Mouse (Mus musculus): ENCODE data around the gene Zp3r. TPM values are rescaled to one million over a fixed set of nuclear protein-coding genes. Genes with fewer than 3 reads are reported as not detected.
"Not testable (repeated sequence)": the region's sequence is repeated elsewhere in the genome, so short reads cannot be mapped to it uniquely, and the experiment has no call there.

The Zp3r gene
- total RNA-seq (2017), result not detected in 2 replicates

DNA sequence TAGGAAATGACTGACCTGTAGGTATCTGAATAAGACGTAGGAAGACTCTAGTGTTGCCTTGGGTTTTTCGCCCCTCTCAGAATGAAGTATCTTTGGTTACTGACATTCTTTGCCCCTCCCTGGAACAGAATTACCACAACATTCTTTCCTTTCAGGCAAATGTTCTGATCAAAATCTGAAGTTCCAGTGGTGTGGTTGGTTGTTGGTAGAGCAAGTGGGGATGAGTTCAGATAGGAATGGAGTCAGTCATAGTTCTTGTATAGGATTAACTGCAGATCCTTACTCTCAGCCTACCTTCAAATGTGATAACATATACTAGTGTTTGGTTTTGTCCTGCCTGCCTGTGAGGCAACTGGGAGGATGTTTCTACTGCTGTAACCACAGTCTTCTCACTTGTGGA is at the start of gene Zp3r:
Gene Zp3r, minus strand, starts transcription at position 101 of the 400 bp plus-strand sequence.
- no peak for ATAC-seq (ENCODE audit: extremely low read depth, insufficient number of reproducible peaks, low FRiP score, poor library complexity, severe bottlenecking)

- no peak for ATAC-seq (ENCODE audit: extremely low read depth, insufficient number of reproducible peaks, low FRiP score, poor library complexity, severe bottlenecking)
These were observed 49.1 kb upstream of the Zp3r start for GRCm38 (mm10) chr1:130678551-130678950.

GRCm38 (mm10) chr1:130663576-130663975 is 34.2 kb upstream of the Zp3r start:
- not testable (repeated sequence) for ATAC-seq (ENCODE audit: extremely low read depth, insufficient number of reproducible peaks, low FRiP score, poor library complexity, severe bottlenecking)

GRCm38 (mm10) chr1:130661454-130661853 is 32.0 kb upstream of the Zp3r start, which contains the start of gene C4bp:
Gene C4bp (minus strand): TSS chr1:130661632.
- no peak for ATAC-seq (ENCODE audit: extremely low read depth, insufficient number of reproducible peaks, low FRiP score, poor library complexity, severe bottlenecking)

GRCm38 (mm10) chr1:130659641-130660040 is 30.2 kb upstream of the Zp3r start:
- not testable (repeated sequence) for ATAC-seq (ENCODE audit: extremely low read depth, insufficient number of reproducible peaks, low FRiP score, poor library complexity, severe bottlenecking)

DNA sequence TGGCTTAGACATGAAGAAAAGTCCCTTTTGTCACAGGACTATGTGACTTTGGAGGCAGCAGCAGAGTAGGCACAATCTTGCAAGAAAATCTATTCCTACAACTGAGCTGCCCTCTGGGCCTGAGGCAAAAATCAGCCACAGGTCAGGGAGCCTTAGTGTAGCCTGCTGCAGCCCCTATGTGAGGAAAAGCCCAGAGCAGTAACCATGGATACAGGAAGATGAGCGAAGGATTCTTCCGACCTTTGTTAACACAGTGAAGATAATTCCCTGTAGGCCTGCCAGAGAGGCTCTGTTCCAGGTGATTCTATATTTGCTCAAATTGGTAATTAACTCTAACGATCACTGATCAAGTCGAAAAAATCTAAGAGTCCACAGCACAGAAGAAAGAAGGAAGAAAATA is 14.7 kb upstream of the Zp3r start:
- no peak for ATAC-seq (ENCODE audit: extremely low read depth, insufficient number of reproducible peaks, low FRiP score, poor library complexity, severe bottlenecking)

- ATAC-seq (ENCODE audit: extremely low read depth, insufficient number of reproducible peaks, low FRiP score, poor library complexity, severe bottlenecking), result no peak
These were observed 11.5 kb upstream of the Zp3r start for GRCm38 (mm10) chr1:130640967-130641366.

GRCm38 (mm10) chr1:130633761-130634410 is 4.5 kb upstream of the Zp3r start:
- peak; percentile 91 for ATAC-seq (ENCODE audit: extremely low read depth, insufficient number of reproducible peaks, low FRiP score, poor library complexity, severe bottlenecking)

DNA sequence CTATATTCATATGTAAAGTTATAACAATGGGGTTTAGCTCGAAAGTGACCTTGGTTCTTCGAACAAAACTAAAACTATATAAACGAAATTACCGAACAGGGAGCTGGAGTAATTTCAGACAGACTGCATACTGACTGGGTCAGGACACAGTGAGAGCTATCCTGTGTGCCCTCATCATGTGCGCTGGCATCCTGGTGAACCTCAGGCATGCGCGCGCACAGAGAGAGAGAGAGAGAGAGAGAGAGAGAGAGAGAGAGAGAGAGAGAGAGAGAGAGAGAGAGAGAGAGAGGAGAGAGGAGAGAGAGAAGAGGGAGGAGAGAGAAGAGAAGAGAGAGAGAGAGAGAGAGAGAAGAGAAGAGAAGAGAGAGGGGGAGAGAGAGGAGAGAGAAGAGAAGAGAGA is 3.9 kb upstream of the Zp3r start:
- no peak for ATAC-seq (ENCODE audit: extremely low read depth, insufficient number of reproducible peaks, low FRiP score, poor library complexity, severe bottlenecking)

DNA sequence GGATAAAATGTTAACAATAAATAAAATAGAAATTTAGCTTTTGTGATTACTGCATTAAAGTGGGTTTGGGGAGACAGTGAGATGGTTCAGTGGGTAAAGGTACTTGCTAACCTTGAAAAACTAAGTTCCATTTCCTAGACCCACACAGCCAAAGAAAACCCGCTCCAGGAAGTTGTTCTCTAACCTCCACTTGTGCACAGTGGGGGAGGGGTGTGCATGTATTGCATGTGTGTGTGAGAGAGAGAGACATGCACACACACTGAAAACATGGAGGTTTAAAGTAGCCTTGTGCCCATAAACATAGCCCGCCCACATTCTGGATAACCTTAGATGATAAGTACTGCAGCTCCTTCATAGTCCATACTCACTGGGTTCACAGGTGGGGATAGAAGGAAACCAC is 33.1 kb downstream of the Zp3r start:
- ATAC-seq (ENCODE audit: extremely low read depth, insufficient number of reproducible peaks, low FRiP score, poor library complexity, severe bottlenecking), result no peak

- ATAC-seq (ENCODE audit: extremely low read depth, insufficient number of reproducible peaks, low FRiP score, poor library complexity, severe bottlenecking), result no peak
These were observed 40.8 kb downstream of the Zp3r start for GRCm38 (mm10) chr1:130588659-130589058.

DNA sequence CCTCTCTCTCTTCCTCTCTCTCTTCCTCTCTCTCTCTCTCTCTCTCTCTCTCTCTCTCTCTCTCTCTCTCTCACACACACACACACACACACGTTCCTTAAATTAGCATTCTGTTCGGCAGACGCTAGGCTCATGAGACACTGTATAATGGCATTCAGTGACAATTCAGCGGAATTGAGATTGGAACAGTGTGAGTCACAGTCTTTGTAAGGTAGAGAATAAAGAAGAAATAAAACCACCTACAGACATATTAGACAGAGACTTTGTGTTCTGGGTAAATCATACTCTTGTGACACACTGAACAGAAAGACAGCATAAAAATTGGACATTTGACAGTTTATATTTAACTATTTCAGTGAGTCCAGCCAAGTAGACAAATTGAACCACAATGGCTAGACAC is 53.0 kb downstream of the Zp3r start:
- ATAC-seq (ENCODE audit: extremely low read depth, insufficient number of reproducible peaks, low FRiP score, poor library complexity, severe bottlenecking), result no peak

DNA sequence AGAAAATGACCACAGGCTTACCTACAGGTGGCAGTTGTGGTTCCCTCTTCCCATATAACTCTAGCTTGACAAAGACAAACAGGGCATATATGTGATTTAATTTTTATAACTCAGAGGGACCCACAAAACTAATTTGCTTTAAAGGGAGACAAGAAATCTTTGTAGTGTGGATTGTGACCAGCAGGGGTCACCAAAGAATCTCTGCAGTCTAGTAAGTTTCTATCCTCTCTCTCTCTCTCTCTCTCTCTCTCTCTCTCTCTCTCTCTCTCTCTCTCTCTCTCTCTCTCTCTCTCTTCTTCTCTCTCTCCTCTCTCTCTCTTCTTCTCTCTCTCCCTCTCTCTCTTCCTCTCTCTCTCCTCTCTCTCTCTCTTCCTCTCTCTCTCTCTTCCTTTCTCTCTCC is 53.5 kb downstream of the Zp3r start:
- 0 out of 2 replicates have a peak, but pooled peaks have one; percentile 30 for ATAC-seq (ENCODE audit: extremely low read depth, insufficient number of reproducible peaks, low FRiP score, poor library complexity, severe bottlenecking)

GRCm38 (mm10) chr1:130551407-130552249 is 77.8 kb downstream of the Zp3r start:
- ATAC-seq (ENCODE audit: extremely low read depth, insufficient number of reproducible peaks, low FRiP score, poor library complexity, severe bottlenecking), result peak; percentile 53

DNA sequence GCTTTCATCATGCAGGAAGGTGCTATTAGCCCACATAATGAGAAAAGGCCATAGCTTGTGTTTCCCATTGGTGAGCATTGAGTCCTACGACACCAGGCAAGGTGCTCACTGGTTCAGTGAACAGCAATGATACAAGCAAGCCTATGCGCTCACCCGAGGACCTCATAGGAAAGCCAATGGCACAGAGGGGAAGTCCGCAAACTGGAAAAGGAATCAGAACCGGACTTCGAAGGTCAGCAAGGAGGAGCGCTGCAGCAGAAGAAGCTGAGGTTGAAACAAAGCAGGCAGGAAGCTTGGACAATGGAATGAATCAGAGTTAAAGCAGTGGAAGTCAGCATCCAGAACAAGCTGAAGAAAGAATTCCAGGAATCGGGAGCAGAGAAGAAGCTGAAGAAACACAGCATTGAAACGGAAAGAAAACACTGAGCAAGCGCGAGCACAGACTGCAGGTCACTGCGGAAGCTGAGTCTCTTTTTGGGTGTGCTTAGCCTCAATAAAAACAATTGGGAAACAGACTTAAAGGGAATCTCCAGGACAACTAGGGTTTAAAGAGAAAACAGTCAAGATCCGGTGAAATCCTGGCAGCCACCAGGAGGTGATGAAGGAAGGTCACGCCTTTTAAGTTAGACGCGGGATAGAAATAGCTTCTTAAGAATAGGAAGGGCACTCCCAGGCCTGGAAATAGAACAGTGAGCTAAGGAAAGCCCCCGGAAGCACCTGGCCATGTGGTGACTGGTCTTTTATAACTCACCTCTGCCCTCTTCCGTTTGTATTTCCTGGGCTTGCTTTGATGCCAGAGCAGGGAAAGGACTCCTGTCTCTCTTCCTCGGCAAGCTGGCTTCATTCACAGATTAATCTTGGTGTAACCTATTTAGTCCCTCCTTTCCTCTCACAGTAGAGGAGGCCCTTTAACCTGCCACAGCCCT is 78.9 kb downstream of the Zp3r start:
- ATAC-seq (ENCODE audit: extremely low read depth, insufficient number of reproducible peaks, low FRiP score, poor library complexity, severe bottlenecking), result peak; percentile 27; the same call in 1 of the 2 replicates

- ATAC-seq (ENCODE audit: extremely low read depth, insufficient number of reproducible peaks, low FRiP score, poor library complexity, severe bottlenecking), result no peak
These were observed 79.7 kb downstream of the Zp3r start for GRCm38 (mm10) chr1:130549698-130550097.

GRCm38 (mm10) chr1:130549160-130549559 is 80.3 kb downstream of the Zp3r start:
- ATAC-seq (ENCODE audit: extremely low read depth, insufficient number of reproducible peaks, low FRiP score, poor library complexity, severe bottlenecking), result peak; percentile 25; the same call in 1 of the 2 replicates

DNA sequence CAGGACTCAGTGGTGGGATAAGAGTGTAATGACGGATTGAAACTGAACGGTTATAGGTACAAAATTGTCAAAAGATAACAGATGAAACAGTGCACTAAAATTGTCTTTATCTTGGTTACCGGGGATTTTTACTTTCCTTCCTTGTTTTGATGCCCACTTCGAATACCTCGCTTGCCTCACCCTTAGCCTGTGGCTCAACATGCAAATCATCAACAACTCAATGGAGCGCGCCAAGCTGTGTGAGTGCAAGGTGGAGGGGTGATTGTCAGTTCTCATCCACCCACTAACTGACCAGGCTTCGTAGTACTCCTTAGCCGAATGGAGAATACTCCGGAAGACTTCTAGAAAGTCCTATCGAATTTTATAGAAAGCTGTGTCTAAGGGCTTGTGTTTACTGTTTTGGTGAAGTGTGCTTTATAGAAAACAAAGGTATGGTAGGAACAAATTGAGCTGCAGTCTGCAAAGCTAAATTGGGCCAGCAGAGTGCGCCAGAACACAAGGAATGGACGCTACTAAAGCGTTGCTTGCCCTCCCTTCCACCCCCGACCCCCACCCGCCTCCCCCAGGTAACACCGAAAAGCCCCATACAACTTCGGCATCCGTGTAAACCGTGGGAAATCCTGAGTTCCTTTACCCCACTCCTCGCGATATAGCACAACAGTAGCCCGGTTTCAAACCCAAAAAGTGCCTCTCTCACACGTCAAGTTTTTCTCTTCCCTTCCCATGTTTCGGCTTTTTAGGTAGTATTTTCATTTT is 81.6 kb downstream of the Zp3r start:
- ATAC-seq (ENCODE audit: extremely low read depth, insufficient number of reproducible peaks, low FRiP score, poor library complexity, severe bottlenecking), result peak; percentile 62

All from neutrophil, adult 5-6 weeks (primary cell).